Mouse (Mus musculus): ENCODE data around the gene Fastkd2. TPM values are rescaled to one million over a fixed set of nuclear protein-coding genes. Genes with fewer than 3 reads are reported as not detected.

Gene Fastkd2
- polyA plus RNA-seq, 1 experiment from 2014 or later, result 88.6 TPM

- no peak overlapping the region for H3K9ac ChIP-seq (replicated peaks; ENCODE audit: low read length)
- no peaks in the 10 kb centered on the region for H3K36me3 ChIP-seq (replicated peaks; ENCODE audit: control insufficient read depth, insufficient read depth, low read depth, low read length)
- no peaks in the 10 kb centered on the region for H3K9me3 ChIP-seq (replicated peaks; ENCODE audit: control insufficient read depth, low read length)
- H3K27ac ChIP-seq (replicated peaks; ENCODE audit: low read depth, low read length), result no peak overlapping the region
- ATAC-seq (replicated peaks; ENCODE audit: insufficient number of reproducible peaks, low FRiP score, low TSS enrichment, low read depth) (no peak), DNase-seq (ENCODE audit: low spot score) (no peak)
- no peak overlapping the region for H3K4me2 ChIP-seq (ENCODE audit: low read depth, low read length)
- no peak overlapping the region for H3K4me3 ChIP-seq (ENCODE audit: low read depth, low read length)
- H3K27me3 ChIP-seq (ENCODE audit: control insufficient read depth, insufficient read depth, low read length), result no peaks in the 10 kb centered on the region
- no peaks in the 10 kb centered on the region for H3K4me1 ChIP-seq (ENCODE audit: control insufficient read depth, insufficient read depth, low read length)
Observed at GRCm38 (mm10) chr1:63794326-63794725, 63.9 kb downstream of the Fastkd2 start.

Other genes with a start within 250 kb of the Fastkd2 start
- gene Gm39653, start 114.6 kb upstream of the Fastkd2 start, polyA plus RNA-seq (2014; fragmentation: Nextera tagmentation; extraction: Ambion mirVana), result not detected in 2 replicates
- gene Dytn, start 43.7 kb upstream of the Fastkd2 start, polyA plus RNA-seq (2014; fragmentation: Nextera tagmentation; extraction: Ambion mirVana), result 0.07 TPM in 1 of 2 replicates, not detected in the other
- 0.24 TPM in 1 of 2 replicates, not detected in the other for gene Mdh1b, start 296 bp upstream of the Fastkd2 start, polyA plus RNA-seq (2014; fragmentation: Nextera tagmentation; extraction: Ambion mirVana)
- 0.11 and 0.15 TPM in 2 replicates for gene 4933402D24Rik, start 38.7 kb downstream of the Fastkd2 start, polyA plus RNA-seq (2014; fragmentation: Nextera tagmentation; extraction: Ambion mirVana)

Measured in embryonic facial prominence, embryonic 11.5 days (tissue).